Mouse (Mus musculus) myocyte (in vitro differentiated cells): ENCODE data around the gene Tssk3. TPM values are rescaled to one million over a fixed set of nuclear protein-coding genes. Genes with fewer than 3 reads are reported as not detected.

Experiments used
- H3K27me3 ChIP-seq: one replicate; pipeline ENCODE4 v1.6.1; 2011; ENCODE audit not compliant: control insufficient read depth, insufficient read depth, insufficient read length
- H3K36me3 ChIP-seq: one replicate; pipeline ENCODE4 v1.6.1; 2011; ENCODE audit not compliant: control insufficient read depth, insufficient read depth
- H3K4me2 ChIP-seq: one replicate; pipeline ENCODE4 v1.6.1; 2011; ENCODE audit warnings: low read depth, control low read depth
- H3K4me3 ChIP-seq: one replicate; pipeline ENCODE4 v1.5.1; 2011; ENCODE audit warnings: mild to moderate bottlenecking, control low read depth, moderate library complexity
- H3K79me2 ChIP-seq: one replicate; pipeline ENCODE4 v1.6.1; 2011; ENCODE audit not compliant: control insufficient read depth, insufficient read depth
- H3ac ChIP-seq: one replicate; pipeline ENCODE4 v1.6.1; 2011; ENCODE audit not compliant: control insufficient read depth, insufficient read length
- CEBPB ChIP-seq: IDR thresholded peaks from 2 replicates; pipeline ENCODE4 v1.6.1; 2011; ENCODE audit warnings: mild to moderate bottlenecking, moderate library complexity; ENCODE audit not compliant: poor library complexity, insufficient read depth, severe bottlenecking
- E2F4 ChIP-seq: IDR thresholded peaks from one replicate; pipeline ENCODE4 v1.6.1; 2011; ENCODE audit warnings: mild to moderate bottlenecking, control low read depth, moderate library complexity; ENCODE audit not compliant: insufficient read depth
- MAX ChIP-seq: IDR thresholded peaks from one replicate; pipeline ENCODE4 v1.6.1; 2011; ENCODE audit warnings: low read depth, mild to moderate bottlenecking, control low read depth
- MYOD1 ChIP-seq, 3 experiments: IDR thresholded peaks; one replicate each; pipeline ENCODE4 v1.6.1; 2011; ENCODE audit warnings: control low read depth in 2 of 3, low read depth in 2 of 3, mild to moderate bottlenecking in 2 of 3, moderate library complexity in 1 of 3; ENCODE audit not compliant: insufficient read length in 2 of 3, control insufficient read depth in 1 of 3
- MYOG ChIP-seq, 3 experiments: IDR thresholded peaks; one replicate each; pipeline ENCODE4 v1.6.1; 2011; ENCODE audit warnings: control low read depth in 2 of 3, low read depth in 2 of 3, mild to moderate bottlenecking in 2 of 3; ENCODE audit not compliant: insufficient read length in 2 of 3, control insufficient read depth in 1 of 3, insufficient read depth in 1 of 3
- POLR2A ChIP-seq: IDR thresholded peaks from one replicate; pipeline ENCODE4 v1.6.1; 2011; ENCODE audit warnings: low read depth, mild to moderate bottlenecking, control low read depth, moderate library complexity; ENCODE audit not compliant: insufficient read length
- POLR2AphosphoS2 ChIP-seq: IDR thresholded peaks from one replicate; pipeline ENCODE4 v1.6.1; 2011; ENCODE audit warnings: low read depth, control low read depth; ENCODE audit not compliant: insufficient read length
- REST ChIP-seq: IDR thresholded peaks from one replicate; pipeline ENCODE4 v1.6.1; 2011; ENCODE audit warnings: mild to moderate bottlenecking, control low read depth, moderate library complexity; ENCODE audit not compliant: insufficient read depth, insufficient read length
- SRF ChIP-seq: IDR thresholded peaks from one replicate; pipeline ENCODE4 v1.6.1; 2011; ENCODE audit warnings: low read depth; ENCODE audit not compliant: control insufficient read depth, insufficient read length
- TCF12 ChIP-seq: IDR thresholded peaks from one replicate; pipeline ENCODE4 v1.6.1; 2011; ENCODE audit warnings: mild to moderate bottlenecking, control low read depth; ENCODE audit not compliant: poor library complexity, insufficient read depth, severe bottlenecking
- TCF3 ChIP-seq: IDR thresholded peaks from one replicate; pipeline ENCODE4 v1.6.1; 2011; ENCODE audit warnings: low read depth, control low read depth; ENCODE audit not compliant: insufficient read length
- USF1 ChIP-seq: IDR thresholded peaks from one replicate; pipeline ENCODE4 v1.6.1; 2011; ENCODE audit warnings: low read depth, mild to moderate bottlenecking, control low read depth, moderate library complexity
- polyA plus RNA-seq: library from polyadenylated mRNA; unstranded; fragments of >200 nt; fragmentation: generic; extraction: Trizol; gene quantifications from one replicate; pipeline ENCODE4 v1.2.1, GENCODE M21; 2012; ENCODE audit warnings: missing spikeins

Gene Tssk3
- polyA plus RNA-seq, 1 experiment, result not detected

DNA sequence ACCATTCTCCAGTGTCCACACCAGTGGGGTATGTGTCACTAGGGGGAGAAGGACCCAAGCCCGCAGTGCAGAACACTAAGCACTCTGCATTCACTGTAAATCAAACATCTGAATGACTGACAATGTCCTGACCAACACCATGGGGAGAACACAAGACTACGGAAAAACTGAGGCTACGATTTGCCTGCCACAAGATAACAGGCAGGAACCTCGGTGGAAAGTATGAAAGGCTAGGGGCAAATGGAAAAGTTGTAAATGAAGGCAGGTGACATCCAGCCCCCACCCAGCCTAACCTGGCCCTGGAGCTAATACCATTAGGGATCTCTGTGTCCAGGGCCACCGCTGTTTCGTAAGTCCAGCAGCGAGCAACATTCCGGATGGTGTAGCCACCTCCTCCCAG, 27.7 kb upstream of the Tssk3 start:
- no peaks in the 10 kb centered on the region for H3K27me3 ChIP-seq
- no peak overlapping the region for H3K4me3 ChIP-seq
- no peak overlapping the region for H3ac ChIP-seq
- H3K79me2 ChIP-seq, result no peaks in the 10 kb centered on the region
- no peak overlapping the region for H3K4me2 ChIP-seq
- peaks cover 13% of the 10 kb centered on the region for H3K36me3 ChIP-seq
- TF ChIP-seq MAX (no peak), SRF (no peak), E2F4 (no peak), TCF3 (no peak), USF1 (no peak), MYOG (IDR thresholded peaks at IDR 0.05; ENCODE audit: control insufficient read depth in 1 of 3, insufficient read depth in 1 of 3, insufficient read length in 2 of 3, low read depth in 2 of 3) (no peak), POLR2AphosphoS2 (no peak), POLR2A (no peak), CEBPB (no peak), MYOD1 (IDR thresholded peaks at IDR 0.05; ENCODE audit: control insufficient read depth in 1 of 3, insufficient read length in 2 of 3, low read depth in 2 of 3) (no peak), REST (no peak), TCF12 (no peak)

DNA sequence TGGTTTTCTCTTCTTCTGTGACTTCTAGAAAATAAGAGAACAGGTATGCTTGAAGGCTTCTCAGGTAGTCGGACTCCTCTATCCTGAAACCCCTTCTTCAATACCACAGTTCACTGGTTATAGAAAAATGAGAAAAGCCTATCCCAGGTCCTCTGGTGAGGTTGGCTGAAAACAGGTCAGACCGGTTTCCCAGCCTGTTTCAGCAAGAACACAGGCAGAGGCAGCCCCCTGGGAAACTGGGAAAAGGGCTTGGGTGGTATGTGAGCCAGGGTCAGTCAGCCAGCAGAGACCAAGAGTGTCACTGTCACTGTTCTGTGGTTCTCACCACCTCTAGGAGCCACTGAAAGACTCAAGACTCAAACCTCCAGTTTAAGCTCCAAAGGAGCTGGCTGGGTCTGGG, 26.1 kb upstream of the Tssk3 start:
- peaks cover 11% of the 10 kb centered on the region for H3K36me3 ChIP-seq

DNA sequence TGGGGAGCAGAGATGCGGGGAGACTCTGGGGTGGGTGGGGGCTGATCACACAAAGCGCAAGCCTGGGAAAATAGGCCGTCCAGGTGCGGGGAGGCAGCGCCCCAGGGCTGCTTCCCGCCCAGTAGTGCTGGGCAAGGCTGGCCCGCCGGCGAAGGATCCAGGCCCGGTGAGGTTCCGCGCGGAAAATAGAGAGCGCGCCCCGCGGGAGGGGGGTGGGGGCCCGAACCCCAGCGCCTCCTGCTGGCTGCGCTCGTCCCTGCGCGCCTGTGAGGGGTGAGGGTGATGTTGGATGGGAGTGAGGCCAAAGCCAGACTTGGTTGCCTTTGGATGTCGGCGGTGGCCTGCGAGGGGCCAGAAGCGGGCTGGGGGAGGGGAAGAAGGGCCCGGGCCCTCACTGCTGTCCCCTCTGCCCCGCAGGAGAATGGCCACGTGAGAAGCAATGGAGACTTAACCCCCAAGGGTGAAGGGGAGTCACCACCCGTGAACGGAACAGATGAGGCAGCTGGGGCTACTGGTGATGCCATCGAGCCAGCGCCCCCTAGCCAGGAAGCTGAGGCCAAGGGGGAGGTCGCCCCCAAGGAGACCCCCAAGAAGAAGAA, 23.6 kb upstream of the Tssk3 start:
- peak overlapping the region; percentile 28 for H3K4me3 ChIP-seq
- peak overlapping the region; percentile 42 for H3ac ChIP-seq
- TF ChIP-seq MYOD1 (IDR thresholded peaks at IDR 0.05; ENCODE audit: control insufficient read depth in 1 of 3, insufficient read length in 2 of 3, low read depth in 2 of 3) (peak in 2 of 3 experiments; percentile 9 to 14), TCF3 (no peak), MYOG (IDR thresholded peaks at IDR 0.05; ENCODE audit: control insufficient read depth in 1 of 3, insufficient read depth in 1 of 3, insufficient read length in 2 of 3, low read depth in 2 of 3) (peak in 1 of 3 experiments; percentile 6), POLR2AphosphoS2 (peak; percentile 33)
- H3K27me3 ChIP-seq, result no peaks in the 10 kb centered on the region
- H3K36me3 ChIP-seq, result no peaks in the 10 kb centered on the region
- H3K79me2 ChIP-seq, result no peaks in the 10 kb centered on the region
- peak overlapping the region; percentile 60 for H3K4me2 ChIP-seq

More for the DNA sequence above, 26.1 kb upstream of the Tssk3 start:
- no peak overlapping the region for H3K4me3 ChIP-seq
- H3ac ChIP-seq, result no peak overlapping the region
- no peak for TF ChIP-seq CEBPB
- no peak for TF ChIP-seq TCF12
- TF ChIP-seq MYOD1 (IDR thresholded peaks at IDR 0.05; ENCODE audit: control insufficient read depth in 1 of 3, insufficient read length in 2 of 3, low read depth in 2 of 3), result no peak
- TF ChIP-seq MAX, result no peak
- no peak for TF ChIP-seq TCF3
- TF ChIP-seq MYOG (IDR thresholded peaks at IDR 0.05; ENCODE audit: control insufficient read depth in 1 of 3, insufficient read depth in 1 of 3, insufficient read length in 2 of 3, low read depth in 2 of 3), result no peak
- no peak for TF ChIP-seq POLR2A
- TF ChIP-seq REST, result no peak
- TF ChIP-seq E2F4, result no peak
- TF ChIP-seq USF1, result no peak
- no peak for TF ChIP-seq POLR2AphosphoS2
- TF ChIP-seq SRF, result no peak
- no peak overlapping the region for H3K4me2 ChIP-seq
- no peaks in the 10 kb centered on the region for H3K27me3 ChIP-seq
- no peaks in the 10 kb centered on the region for H3K79me2 ChIP-seq

DNA sequence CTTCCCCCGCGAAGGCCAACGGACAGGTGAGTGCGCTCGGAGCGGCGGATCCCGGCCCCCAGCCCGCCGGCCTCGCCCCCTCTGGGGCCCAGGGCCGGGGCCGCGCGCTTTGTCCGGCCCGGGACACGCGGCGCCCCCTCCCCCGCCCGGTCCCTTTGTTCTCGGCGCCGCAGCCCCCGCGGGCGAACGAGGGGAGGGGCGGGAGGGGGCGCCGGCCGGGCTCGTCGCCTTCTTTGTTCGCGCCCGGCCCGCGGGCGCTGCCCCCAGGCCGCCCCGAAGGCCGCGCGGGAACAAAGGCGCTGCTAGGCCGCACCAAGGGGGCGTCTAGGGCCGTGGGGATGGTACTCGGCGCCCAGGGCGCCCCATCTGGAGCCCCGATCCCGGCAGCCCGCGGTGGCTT, 23.1 kb upstream of the Tssk3 start:
- peak overlapping the region; percentile 28 for H3K4me3 ChIP-seq
- H3ac ChIP-seq, result peak overlapping the region; percentile 42
- H3K27me3 ChIP-seq, result no peaks in the 10 kb centered on the region
- H3K79me2 ChIP-seq, result no peaks in the 10 kb centered on the region
- TF ChIP-seq MYOG (IDR thresholded peaks at IDR 0.05; ENCODE audit: control insufficient read depth in 1 of 3, insufficient read depth in 1 of 3, insufficient read length in 2 of 3, low read depth in 2 of 3) (no peak), MYOD1 (IDR thresholded peaks at IDR 0.05; ENCODE audit: control insufficient read depth in 1 of 3, insufficient read length in 2 of 3, low read depth in 2 of 3) (peak in 1 of 3 experiments; percentile 3)
- peak overlapping the region; percentile 60 for H3K4me2 ChIP-seq
- H3K36me3 ChIP-seq, result no peaks in the 10 kb centered on the region

DNA sequence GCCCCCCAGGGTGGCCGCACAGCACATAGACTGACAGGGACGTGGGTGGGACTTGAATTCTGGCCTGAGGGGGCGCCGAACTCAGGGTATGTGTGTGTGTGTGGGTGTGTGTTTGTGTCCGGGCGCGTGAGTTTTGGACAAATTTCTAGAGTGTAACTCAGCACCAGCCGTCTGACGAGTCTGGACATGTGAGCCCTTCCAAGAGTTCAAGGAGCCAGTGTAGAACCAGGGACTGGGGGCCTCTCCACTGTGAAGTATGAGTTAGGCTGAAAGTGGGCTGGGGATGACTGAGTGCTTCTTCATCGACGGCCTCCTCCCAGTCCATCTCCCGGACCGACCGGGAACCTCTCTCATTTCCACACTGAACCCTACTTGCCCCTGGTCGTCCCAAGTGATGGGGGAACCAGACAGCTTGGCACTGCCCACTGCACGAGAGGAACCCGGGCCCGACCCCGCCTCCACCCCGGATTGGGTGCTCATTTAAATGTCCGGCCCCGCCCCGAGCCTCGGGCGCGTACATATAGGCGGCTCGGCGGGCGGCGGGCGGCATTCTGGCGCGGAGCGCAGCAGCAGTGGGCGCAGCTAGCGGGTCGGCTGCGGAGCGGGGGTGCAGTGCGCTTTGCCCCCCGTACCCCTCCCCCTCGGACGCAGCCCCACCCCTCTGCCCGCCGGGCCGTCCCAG, 22.4 kb upstream of the Tssk3 start, which contains the start of gene Marcksl1:
Marcksl1 (plus strand) TSS at position 496 of the 682 bp plus-strand sequence.
- H3K36me3 ChIP-seq, result no peaks in the 10 kb centered on the region
- H3K4me3 ChIP-seq, result peak within 1 kb of the TSS; percentile 28
- TF ChIP-seq USF1 (no peak), POLR2AphosphoS2 (peak; percentile 94), POLR2A (peak; percentile 92), MYOD1 (IDR thresholded peaks at IDR 0.05; ENCODE audit: control insufficient read depth in 1 of 3, insufficient read length in 2 of 3, low read depth in 2 of 3) (no peak), REST (no peak), MYOG (IDR thresholded peaks at IDR 0.05; ENCODE audit: control insufficient read depth in 1 of 3, insufficient read depth in 1 of 3, insufficient read length in 2 of 3, low read depth in 2 of 3) (no peak)
- H3K27me3 ChIP-seq, result no peaks in the 10 kb centered on the region
- H3K4me2 ChIP-seq, result peak within 1 kb of the TSS; percentile 60
- H3K79me2 ChIP-seq, result no peaks in the 10 kb centered on the region
- peak within 1 kb of the TSS; percentile 42 for H3ac ChIP-seq
